Mouse (Mus musculus) cerebellum, adult 9-10 months (tissue): ENCODE measurements at regions not wholly inside any gene's neighbourhood (a gene's known extent, or its start where the extent isn't known, plus 50 kb on each side); places are given as distances from the start of the nearest gene placed in this dataset.

Source experiments
- DNase-seq: peaks from one replicate; pipeline ENCODE4 v3.0.0; 2022

DNA sequence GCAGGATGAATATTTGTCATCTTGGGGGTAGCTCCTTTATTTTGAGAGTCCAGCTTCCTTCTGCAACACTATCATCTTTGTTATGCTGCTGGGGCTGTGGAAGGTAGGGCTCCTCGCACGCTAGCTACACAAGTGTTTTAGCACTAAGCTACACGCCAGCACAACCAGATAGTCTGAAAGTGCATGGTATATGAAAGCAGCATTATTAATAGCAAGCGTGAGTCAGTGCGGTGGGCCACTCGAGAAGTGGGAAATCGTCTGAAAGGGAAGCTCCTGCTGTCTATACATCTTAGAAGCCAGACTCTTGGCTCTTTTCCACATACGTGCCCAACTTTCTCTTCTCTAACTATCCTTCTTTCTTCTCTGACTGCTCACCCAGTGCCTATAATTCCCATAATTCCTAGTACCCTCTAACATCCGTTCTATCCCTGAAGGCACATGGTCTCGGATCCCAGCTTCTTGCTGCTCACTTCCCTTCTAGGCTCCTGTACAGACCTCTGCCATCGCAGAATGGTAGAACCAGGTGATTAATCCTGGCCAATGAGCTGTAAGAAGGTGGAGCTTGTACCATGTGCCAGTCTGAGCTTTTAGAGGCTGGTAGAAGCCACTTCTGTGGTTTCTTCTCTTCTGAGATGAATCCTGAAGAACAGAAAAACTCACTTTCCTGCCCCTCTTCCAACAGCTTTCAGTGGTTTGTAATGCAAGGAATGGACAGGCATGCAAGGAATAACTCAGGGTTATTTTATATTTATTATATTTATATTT is 55.5 kb downstream of the E030025P04Rik start:
- DNase-seq, result no peak

- no peak for DNase-seq
Measured at GRCm38 (mm10) chr11:109081957-109082356, 62.2 kb downstream of the E030025P04Rik start.

DNA sequence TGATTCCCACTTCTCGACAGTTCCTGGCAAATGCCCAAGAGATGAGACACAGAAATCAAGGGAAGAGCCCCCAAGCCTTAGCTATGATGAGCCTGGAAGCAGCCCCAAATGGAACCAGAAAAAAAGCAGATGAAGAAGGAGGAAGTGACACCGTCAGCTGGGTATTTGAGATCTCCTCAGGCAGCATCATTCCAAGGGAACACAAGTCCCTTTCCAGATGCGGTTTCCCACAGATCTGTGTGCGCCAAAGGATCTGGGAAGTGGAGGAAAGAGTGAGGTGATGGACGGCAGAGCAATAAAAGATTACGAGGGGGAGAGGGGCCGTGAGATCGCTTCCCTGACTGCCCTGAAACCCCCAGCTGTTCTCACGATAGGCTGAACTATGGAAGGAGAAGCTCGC is 62.7 kb downstream of the E030025P04Rik start:
- DNase-seq, result no peak

- DNase-seq, result no peak
Measured at GRCm38 (mm10) chr11:109080847-109081415, 63.2 kb downstream of the E030025P04Rik start.

- DNase-seq, result no peak
Measured at GRCm38 (mm10) chr11:109079466-109079865, 64.7 kb downstream of the E030025P04Rik start.

- no peak for DNase-seq
Measured at GRCm38 (mm10) chr11:109076587-109077417, 67.4 kb downstream of the E030025P04Rik start.

DNA sequence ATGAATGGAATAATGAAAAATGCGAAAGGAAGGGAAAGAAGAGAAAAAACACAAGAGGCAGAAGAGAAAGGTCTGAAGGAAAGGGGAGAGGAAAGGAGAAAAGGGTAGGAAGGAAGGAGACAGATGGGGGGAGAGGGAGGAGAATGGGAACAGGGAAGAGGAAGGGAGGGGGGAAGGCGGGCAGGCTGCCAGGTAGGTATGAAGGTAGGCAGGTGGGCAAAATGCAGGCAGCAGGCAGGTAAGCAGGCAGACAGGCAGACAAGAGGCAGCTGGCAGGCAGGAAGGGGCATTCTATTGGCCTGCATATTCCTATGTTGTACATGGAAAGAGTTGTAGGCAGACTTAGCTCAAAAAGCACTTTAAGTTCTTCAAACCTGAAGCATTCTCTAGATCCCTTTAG is 72.8 kb downstream of the E030025P04Rik start:
- DNase-seq, result no peak

DNA sequence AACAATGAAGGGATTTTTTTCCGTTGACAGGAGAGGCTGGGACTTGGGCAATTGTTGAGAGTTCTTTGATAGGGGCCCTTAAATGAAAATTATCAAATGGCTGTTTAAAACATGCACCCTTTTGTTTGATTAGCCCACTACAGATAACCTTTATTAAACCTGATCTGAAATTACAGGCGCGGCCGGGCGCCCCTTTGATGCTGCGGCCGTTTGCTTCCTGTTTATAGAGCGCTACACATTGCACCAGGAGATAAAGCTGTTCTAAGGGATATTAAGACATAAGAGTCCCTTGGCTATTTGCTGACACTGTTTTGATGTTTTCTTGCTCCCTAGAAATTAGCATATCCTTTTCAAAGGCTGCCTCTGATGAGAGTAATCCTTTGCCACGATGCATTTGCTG is 73.8 kb downstream of the E030025P04Rik start:
- DNase-seq, result no peak

DNA sequence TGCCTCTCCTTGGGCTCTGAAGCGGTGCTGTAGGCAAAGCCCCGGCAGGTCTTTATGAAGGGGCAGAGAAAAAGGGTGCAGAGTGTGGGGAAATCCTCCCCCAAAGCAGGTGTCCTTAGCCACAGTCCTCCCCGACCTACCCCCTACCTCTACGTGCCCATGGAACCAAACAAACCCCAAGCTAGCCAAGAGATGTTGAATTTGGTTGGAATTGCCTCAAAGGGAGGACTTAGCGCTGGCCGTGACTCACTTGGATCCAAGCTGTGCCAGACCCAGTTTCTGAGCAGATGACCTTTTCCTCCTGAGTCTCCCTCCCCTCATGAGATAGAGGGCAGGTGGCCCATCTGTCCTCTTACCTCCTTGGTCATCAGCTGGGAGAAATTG is 74.9 kb downstream of the E030025P04Rik start:
- peak; percentile 69 for DNase-seq

- DNase-seq, result no peak
Measured at GRCm38 (mm10) chr11:109068371-109069325, 75.5 kb downstream of the E030025P04Rik start.

GRCm38 (mm10) chr11:109067733-109068132 is 76.4 kb downstream of the E030025P04Rik start:
- no peak for DNase-seq

DNA sequence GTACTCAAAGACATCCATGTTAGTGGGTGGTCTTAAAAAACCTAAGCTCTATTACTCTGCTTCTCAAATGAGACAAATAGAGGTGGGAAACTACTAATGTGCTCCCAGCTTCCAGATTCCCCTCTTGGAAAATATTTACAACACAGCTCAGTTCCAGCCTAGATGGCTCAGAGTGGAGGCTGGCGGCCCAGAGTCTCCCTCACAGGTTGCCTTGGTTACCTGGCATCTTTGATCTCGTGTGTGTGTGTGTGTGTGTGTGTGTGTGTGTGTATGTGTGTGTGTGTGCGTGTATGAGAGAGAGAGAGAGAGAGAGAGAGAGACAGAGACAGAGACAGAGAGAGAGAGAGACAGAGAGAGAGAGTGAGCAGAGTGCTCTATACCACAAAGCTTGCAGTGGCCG is 82.2 kb downstream of the E030025P04Rik start:
- DNase-seq, result no peak

GRCm38 (mm10) chr11:109060527-109060908 is 83.7 kb downstream of the E030025P04Rik start:
- DNase-seq, result no peak

DNA sequence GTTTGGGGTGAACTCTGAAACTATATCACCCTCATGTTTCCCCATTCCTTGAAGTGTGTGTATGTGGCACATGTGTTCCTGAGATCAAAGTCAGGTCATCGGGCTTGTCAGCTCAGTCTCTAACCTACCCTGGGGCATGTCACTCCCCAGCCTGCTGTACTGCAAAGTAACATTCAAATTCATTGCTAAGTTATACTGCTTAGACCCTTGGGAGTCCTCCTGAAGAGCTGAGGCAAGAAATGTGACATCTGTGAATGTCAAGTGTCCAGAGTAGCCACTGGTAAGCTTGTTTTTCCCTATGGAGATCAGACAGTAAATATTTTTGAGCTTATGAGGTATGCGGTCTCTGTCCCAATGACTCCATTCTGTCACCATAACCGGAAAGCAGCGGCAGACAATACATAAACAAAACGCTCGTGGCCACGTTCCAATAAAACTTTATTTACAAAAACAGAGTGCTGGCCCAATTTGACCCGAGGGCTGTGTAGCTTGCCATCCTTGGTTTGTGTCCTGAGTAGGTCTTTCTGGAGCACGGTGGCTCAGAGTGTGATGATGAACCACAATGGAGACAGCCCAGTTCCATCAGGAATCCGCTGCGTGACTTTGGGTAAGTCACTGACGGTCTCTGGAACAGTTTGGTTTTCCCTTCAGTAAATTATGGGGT is 84.2 kb downstream of the E030025P04Rik start:
- DNase-seq, result no peak

GRCm38 (mm10) chr11:109058021-109058420 is 86.1 kb downstream of the E030025P04Rik start:
- DNase-seq, result no peak

DNA sequence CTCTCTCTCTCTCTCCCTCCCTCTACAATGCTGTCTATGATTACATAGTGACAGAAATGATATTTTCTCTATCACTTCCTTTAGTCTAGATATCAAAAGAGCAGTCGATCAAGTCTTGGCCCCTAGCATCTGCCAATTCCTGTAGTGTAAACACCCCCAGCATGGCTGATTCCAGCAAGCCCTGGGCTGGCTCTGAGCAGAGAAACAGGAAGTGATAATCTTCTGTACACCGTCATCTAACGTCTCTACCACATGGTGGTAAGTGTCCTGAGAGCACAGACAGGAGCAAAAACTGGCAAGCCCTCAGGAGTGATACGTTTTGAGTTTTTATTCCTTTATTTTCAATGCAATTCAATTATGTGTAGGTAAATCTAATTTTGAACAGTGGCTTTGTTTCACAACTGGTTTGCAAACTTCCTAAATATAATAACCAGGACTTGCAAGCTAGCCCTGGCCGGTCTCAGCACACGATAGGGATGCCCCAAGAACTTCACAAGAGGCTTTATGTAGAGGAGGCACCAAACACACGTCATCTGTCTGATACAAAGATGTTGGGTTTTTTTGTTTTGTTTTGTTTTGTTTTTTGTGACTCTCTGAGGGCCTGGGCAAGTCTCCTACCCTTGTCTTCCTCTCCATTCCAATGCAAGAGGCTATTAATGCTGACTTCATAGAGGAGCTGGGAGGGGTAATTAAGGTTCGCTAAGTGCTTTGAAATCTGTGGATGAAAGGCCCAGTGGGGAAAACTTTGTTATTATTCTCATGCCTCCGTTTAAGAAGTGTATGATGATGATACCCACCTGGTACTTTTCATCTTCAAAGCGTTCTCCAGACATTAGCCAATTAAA is 95.7 kb downstream of the E030025P04Rik start:
- no peak for DNase-seq

GRCm38 (mm10) chr11:109047483-109048110 is 96.6 kb downstream of the E030025P04Rik start:
- no peak for DNase-seq

DNA sequence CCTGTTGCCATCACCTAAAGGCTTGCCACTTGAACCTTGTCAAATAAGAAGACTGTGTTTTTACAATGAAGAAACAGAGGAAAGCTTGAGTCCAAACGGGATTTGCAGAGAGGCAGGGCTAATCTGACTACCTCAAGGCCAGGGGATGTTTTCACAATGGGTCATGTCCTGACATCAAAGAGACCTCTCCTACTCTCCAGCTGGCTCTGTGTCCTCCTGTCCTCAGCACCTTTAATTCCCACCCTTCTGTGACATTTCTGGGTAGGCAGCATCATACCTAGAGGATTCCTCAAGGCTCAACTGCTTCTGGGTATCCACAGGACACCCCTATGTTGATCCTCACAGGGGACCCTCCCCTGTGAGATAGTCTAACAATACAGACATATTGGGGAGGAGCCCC is 97.7 kb downstream of the E030025P04Rik start:
- no peak for DNase-seq

GRCm38 (mm10) chr11:109040519-109040916 is 103.7 kb downstream of the E030025P04Rik start:
- peak; percentile 50 for DNase-seq

- peak; percentile 11 for DNase-seq
Measured at GRCm38 (mm10) chr11:109039792-109040518, 104.2 kb downstream of the E030025P04Rik start.
